Mouse (Mus musculus) layer of hippocampus, adult 2 months (tissue): ENCODE results near the gene Slc2a4. TPM values are rescaled to one million over a fixed set of nuclear protein-coding genes. Genes with fewer than 3 reads are reported as not detected.
"Not testable (repeated sequence)": the region's sequence is repeated elsewhere in the genome, so short reads cannot be mapped to it uniquely, and the experiment has no call there.

Source experiments
- DNase-seq, 2 experiments: peaks; one replicate each; pipeline ENCODE4 v3.0.0; 2022; ENCODE audit warnings: low spot score in 2 of 2
- H3K27ac ChIP-seq: fragments of 200-600 bp; 2 replicates; pipeline ENCODE4 v1.8.1; 2022
- H3K4me3 ChIP-seq: fragments of 200-600 bp; 2 replicates; pipeline ENCODE4 v1.8.1; 2022; ENCODE audit warnings: mild to moderate bottlenecking
- CTCF ChIP-seq: fragments of 200-600 bp; conservative IDR thresholded peaks from 2 replicates; pipeline ENCODE4 v1.8.1; 2022; ENCODE audit warnings: antibody characterized with exemption, mild to moderate bottlenecking, moderate library complexity
- total RNA-seq, 2 experiments: library from RNA; stranded (reverse); gene quantifications; 2 replicates each; pipeline ENCODE4 v1.2.3; 2021

The Slc2a4 gene
- total RNA-seq, 2 experiments from 2014 or later, result 1.8 to 2.2 TPM

DNA sequence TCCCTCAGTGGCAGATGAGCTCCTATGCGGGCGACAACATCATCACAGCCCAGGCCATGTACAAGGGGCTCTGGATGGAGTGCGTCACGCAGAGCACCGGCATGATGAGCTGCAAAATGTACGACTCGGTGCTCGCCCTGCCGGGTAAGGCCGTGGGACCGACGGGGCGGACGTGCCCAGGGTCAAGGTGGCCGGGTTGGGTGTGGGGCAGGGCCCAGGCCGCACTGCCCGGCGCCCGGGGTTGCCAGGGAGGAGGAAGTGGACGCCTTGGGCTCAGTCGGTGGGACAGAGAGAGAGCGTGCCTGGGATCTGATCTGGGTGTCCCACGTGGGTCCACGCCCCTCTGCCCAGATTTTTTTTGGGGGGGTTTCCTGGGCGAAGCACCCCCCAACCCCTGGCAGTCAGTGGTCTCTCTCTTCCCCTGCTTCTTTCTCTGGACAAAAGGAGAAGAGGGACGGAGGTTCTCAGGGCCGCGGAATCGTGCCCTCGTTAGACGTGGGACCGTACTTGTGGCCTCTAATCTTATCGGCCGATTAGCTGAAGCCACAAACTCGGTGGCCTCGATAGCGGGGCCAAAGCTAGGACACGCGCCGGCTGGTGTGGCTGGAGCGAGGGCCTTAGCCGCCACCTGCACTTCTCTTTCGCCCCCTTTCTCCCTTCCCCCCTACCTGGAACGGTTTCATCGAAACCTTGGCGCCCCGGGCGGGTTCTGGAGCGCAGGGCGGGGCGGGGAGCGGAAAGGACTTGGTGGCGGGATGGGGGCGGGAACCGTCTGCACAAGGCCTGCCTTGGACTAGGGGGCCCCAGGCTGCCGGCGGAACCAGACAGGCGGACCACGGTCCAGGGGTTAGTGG lies 18.2 kb upstream of the Slc2a4 start:
- no peak for DNase-seq
- no peak for TF ChIP-seq CTCF
- Histone ChIP-seq H3K4me3 (peak overlapping the region; percentile 7; the same call in 1 of the 2 replicates), H3K27ac (no peak overlapping the region)

DNA sequence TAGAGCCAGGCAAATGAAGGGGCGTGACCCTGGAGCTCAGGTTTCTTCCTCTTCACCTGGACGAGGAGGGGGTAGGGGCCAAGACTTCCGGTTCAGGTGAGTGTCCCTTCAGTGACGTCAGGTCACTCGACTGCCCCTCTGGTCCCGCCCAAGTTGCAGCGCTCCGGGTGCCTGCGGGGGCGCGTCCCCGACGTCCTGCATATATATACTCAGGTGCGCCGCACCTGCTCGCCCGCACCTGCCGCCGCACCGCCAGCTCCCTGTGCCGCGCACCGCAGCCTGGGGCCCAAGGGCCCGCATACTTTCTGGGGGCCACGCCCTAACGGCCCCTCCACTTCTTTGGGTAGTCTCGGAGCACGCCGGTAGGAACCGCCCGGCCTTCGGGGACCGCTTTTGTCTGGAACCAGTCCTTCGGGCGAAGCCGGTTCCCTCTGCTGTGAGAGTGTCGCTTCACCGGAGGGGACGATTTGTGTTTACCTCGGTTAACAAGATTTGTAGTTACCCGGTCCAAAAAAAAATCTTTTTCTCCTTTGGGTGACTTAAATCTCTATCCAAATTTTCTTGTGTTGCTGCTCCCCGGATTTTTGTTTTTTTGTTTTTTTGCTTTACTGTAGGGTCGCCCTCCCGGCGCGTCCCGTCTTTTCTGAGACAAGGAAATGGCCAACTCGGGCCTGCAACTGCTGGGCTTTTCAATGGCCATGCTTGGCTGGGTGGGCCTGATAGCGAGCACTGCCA lies 17.4 kb upstream of the Slc2a4 start:
- no peak overlapping the region for H3K4me3 ChIP-seq
- no peak for DNase-seq
- TF ChIP-seq CTCF, result no peak
- no peak overlapping the region for H3K27ac ChIP-seq

DNA sequence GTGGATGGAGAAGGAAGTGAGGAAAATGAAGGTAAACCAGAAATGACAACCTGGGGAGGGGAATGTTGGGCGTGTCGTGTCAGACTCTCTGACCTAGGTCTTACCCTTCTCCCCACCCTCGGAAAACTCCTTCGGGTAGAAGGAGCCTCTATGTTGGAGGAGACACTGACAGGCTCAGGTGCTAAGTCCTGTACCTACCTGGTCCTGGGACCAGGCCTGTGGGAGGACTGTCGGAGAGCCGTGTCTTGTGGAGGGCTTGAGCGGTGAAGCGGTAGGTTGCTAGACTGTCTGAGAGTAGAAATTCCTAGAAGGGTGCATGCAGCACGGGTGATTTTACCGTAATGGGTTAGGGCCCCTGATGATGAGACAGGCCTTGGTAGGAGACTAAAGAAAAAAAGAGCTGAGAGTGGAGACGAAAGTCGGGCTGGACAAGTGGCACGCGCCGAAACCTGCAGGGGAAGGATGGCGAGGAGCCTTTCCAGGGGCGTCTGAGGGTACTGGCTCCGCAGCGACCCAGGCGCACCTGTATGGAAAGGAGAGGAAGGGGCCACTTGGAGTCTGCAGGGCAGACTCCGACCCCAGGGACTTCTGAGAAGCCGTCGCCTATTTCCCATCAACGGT lies 16.8 kb upstream of the Slc2a4 start, which contains the start of gene Cldn7:
Cldn7 (plus strand) TSS at position 130 of the 621 bp plus-strand sequence.
- Histone ChIP-seq H3K4me3 (no peak within 1 kb of the TSS), H3K27ac (no peak within 1 kb of the TSS)
- DNase-seq, result no peak
- no peak for TF ChIP-seq CTCF

DNA sequence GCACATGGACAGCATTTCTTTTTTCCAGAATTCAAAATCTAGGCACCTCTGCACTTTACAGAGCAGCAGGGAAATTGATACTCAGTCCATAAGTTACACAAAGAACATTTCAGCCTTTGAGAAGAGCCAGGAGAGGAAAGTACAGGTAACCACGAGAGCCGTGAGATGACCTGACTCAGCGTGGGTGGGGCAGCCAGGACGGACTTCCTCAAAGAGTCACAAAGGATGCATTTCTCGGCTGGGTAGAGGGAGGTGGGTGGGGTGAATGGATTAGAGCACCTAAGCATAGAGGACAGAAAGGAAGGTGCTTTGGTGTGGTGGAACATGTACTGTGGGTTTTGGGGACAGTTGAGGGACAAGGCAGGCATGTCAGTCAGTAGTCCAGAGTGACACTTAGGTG lies 13.9 kb upstream of the Slc2a4 start:
- Histone ChIP-seq H3K4me3 (no peak overlapping the region), H3K27ac (no peak overlapping the region)
- TF ChIP-seq CTCF, result no peak
- no peak for DNase-seq

DNA sequence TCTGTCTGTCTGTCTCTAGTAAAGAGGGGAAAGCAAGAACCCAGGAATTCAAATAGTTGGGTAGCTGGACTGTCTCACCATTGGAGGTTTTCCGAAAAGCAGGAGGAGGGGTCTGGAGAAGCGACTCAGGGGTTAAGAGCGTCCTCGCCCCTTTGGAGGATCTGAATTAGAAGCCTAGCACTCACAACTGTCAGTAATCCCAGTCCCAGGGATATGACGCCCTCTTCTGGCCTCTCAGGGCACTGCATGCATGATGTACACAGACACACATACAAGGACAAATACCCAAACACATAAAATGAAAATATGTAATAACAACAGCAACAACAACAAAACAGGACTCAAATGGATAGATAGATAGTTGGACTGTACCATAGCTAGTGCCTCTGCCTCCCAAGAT lies 12.6 kb upstream of the Slc2a4 start:
- Histone ChIP-seq H3K4me3 (no peak overlapping the region), H3K27ac (no peak overlapping the region)
- TF ChIP-seq CTCF, result peak; percentile 58
- no peak for DNase-seq

DNA sequence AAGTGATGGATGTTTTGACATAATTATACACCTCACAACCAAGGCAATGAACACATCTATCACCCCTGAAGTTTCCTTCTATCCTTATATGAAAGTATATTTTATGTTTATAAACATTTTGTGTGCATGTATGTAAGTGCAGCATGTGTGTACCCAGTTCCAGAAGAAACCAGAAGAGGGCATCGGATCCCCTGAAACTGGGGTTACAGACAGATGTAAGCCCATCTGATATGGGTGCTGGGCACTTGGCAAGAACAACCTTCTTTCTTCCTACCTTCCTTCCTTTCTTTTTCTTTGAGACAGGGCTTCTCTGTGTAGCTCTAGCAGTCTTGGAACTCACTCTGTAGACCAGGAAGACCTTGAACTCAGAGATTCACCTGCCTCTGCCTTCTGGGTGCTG lies 8.2 kb upstream of the Slc2a4 start:
- Histone ChIP-seq H3K4me3 (no peak overlapping the region), H3K27ac (no peak overlapping the region)
- TF ChIP-seq CTCF, result peak; percentile 43
- DNase-seq, result no peak

DNA sequence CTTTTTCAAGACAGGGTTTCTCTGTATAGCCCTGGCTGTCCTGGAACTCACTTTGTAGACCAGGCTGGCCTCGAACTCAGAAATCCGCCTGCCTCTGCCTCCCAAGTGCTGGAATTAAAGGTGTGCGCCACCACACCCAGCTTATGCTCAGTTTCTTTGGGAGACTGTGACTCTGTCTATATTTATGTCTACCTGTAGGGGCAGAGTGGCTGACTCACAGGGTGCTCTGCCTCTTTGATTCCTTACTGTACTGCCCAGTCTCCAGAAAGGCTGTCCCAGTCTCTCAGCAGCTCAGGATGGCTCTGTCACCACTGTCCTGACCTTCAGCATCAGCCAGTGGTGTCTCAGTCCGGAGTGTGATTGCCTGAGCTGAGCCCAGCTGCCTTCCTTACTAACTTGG lies 7.6 kb upstream of the Slc2a4 start:
- not testable (repeated sequence) for H3K27ac ChIP-seq, H3K4me3 ChIP-seq, DNase-seq

DNA sequence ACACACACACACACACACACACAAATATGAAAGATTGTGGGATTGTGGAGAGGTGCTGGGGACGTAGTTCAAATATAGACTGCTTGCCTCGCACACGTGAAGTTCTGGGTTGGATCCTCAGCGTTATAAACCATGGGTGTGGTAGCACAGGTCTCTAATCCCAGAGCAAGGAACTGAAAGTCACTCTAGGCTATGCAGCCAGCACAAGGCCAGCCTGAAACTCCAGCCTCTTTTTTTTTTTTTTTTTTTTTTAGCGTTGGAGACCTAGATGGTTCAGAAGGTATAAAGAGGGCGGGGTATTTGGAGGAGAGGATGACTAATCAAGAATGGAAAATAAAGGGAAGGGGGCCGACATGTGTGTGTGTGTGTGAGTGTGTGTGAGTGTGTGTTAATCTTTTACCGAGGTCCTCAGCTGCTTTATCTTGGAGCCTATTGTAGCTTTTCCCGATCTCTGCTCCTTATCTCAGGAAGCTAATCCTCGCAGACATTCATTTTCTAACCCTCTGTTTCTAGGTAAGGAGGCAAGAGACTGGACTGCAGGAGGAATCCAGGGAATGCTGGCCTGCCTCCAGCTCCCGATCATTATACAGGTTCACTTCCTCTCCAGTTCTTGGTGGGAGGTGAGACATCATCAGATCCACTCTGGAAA lies 5.4 kb upstream of the Slc2a4 start:
- TF ChIP-seq CTCF, result no peak
- no peak for DNase-seq
- Histone ChIP-seq H3K27ac (no peak overlapping the region), H3K4me3 (no peak overlapping the region)

DNA sequence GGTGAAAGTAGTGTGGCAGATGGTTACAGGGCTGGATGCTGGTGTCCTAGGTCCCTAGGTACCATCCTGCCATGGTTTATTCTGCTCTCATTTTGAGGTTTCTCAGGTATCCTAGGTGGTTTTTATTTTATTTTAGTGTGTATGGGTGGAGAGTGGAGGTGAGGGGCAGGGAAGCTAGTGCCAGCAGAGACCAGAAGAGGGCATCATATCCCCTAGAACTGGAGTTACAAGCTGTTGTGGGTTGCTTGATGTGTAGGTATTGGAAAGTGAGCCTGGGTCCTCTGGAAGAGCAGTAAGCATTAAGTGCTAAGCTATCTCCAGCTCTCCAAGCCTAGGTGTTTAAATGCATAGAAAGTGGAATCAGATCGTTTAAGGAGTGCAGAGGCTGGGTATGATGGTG lies 4.3 kb upstream of the Slc2a4 start:
- TF ChIP-seq CTCF, result no peak; the same call in 1 of the 2 replicates
- Histone ChIP-seq H3K4me3 (no peak overlapping the region), H3K27ac (no peak overlapping the region)
- no peak for DNase-seq

DNA sequence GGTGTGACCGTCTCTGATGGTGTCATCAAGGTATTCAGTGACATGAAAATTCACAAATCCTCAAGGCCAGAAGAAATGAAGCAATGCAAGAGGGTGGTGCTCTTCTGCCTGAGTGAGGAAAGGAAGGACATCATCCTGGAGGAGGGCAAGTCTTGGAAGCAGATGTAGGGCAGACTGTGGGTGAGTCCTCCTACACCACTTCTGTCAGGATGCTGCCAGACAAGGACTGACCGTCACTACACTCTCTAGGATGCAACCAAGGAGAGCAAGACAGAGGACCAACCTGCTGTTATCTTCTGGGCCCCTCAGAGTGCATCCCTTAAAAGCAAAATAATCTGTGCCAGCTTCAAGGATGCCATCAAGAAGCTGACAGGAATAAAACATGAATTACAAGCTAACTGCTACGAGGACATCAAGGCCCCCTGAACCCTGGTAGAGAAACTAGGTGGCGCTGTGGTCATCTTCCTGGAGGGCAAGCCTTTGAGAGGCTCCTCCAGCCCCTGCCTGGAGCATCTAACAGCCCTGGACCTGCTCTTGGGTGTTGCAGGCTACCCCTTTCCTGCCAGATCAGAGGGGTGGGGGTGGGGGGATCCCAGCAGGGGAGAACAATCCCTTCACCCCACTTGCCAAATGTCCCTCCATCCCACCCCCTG lies 2.9 kb upstream of the Slc2a4 start:
- DNase-seq, result no peak
- Histone ChIP-seq H3K27ac (no peak overlapping the region), H3K4me3 (no peak overlapping the region)
- TF ChIP-seq CTCF, result peak; percentile 43

DNA sequence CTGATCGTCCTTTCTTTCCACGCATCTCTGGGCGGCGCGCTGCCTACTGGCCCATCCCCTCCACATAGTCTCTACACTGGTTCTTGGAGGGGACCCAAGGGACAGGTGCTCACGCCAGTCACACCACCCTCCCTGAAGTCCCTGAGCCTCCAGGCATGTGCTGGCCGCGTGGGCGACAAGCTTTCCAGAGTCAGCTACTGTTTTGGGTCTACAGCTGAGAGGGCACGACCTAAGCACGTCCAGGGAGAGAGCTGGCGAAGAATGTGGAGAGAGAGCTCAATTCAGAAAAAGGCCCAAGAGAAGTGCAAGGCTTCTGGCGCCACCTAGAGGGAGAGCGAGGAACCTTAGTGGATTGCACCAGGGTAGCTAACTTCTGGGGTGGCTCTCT lies 769 bp upstream of the Slc2a4 start:
- DNase-seq, result peak; percentile 46 to 76
- Histone ChIP-seq H3K27ac (no peak overlapping the region), H3K4me3 (peak overlapping the region; percentile 38; the same call in 1 of the 2 replicates)
- peak; percentile 92 for TF ChIP-seq CTCF

DNA sequence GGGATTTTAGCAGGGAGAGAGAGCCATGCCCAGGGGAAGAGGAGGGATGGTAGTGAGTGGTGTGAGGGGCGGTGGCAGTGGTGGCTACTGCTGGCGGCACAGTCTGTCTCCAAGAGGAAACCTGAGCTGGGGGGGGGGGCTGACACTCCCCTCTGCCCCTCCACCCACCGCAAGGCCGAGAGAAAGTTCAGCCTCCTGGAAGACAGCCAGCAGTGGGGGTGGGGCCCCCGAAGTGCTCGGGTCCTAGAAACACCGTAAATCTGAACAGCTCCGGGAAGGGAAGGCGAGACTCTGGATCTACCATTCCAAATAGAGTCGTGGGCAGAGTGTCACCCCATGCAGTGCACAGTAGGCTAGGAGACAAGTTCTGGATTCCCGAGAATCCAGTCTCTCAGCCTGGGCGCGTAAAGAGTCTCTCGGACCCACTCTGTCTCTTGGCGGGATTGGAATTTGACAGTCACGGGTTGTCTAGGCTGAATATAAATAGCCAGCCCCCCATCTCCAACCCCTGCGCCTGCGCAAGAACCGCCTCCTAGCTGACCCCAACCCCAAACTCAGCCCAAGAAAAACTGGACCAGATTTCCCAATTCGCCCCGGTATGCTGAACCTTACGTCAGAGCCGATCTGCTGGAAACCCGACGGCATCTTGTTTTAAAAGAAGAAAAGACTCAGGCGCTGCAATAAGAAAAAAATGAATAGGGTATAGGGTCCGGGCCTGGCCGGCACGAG lies 487 bp downstream of the Slc2a4 start:
- no peak for DNase-seq
- Histone ChIP-seq H3K27ac (no peak overlapping the region), H3K4me3 (peak overlapping the region; percentile 38)
- no peak for TF ChIP-seq CTCF
